Mouse (Mus musculus) kidney, postnatal 36 days (tissue): ENCODE data around the gene Ano2.

Experiments
- DNase-seq, 2 experiments: peaks; one replicate each; pipeline ENCODE4 v3.0.0; 2021 to 2022; ENCODE audit warnings: mixed read lengths in 2 of 2

The Ano2 gene

GRCm38 (mm10) chr6:125747322-125747930 lies 57.2 kb downstream of the Ano2 start:
- DNase-seq, result no peak

- no peak for DNase-seq
These were observed 58.4 kb downstream of the Ano2 start for GRCm38 (mm10) chr6:125748646-125749045.

GRCm38 (mm10) chr6:125762851-125763519 lies 72.8 kb downstream of the Ano2 start:
- DNase-seq, result no peak

GRCm38 (mm10) chr6:125773256-125773655 lies 83.0 kb downstream of the Ano2 start:
- peak; percentile 15 to 46 for DNase-seq

GRCm38 (mm10) chr6:125776291-125776690 lies 86.1 kb downstream of the Ano2 start:
- no peak for DNase-seq

GRCm38 (mm10) chr6:125802954-125803353 lies 112.7 kb downstream of the Ano2 start:
- no peak for DNase-seq

GRCm38 (mm10) chr6:125803364-125804011 lies 113.3 kb downstream of the Ano2 start:
- peak in 1 of 2 experiments; percentile 4 for DNase-seq

GRCm38 (mm10) chr6:125808996-125809649 lies 118.9 kb downstream of the Ano2 start:
- DNase-seq, result no peak

GRCm38 (mm10) chr6:125811395-125811794 lies 121.2 kb downstream of the Ano2 start:
- DNase-seq, result no peak

- DNase-seq, result peak; percentile 34 to 52
These were observed 147.9 kb downstream of the Ano2 start for GRCm38 (mm10) chr6:125838121-125838520.

GRCm38 (mm10) chr6:125841284-125841683 lies 151.1 kb downstream of the Ano2 start:
- DNase-seq, result peak in 1 of 2 experiments; percentile 2

- DNase-seq, result no peak
These were observed 161.0 kb downstream of the Ano2 start for GRCm38 (mm10) chr6:125851196-125851595.

GRCm38 (mm10) chr6:125858294-125858693 lies 168.1 kb downstream of the Ano2 start:
- DNase-seq, result no peak

GRCm38 (mm10) chr6:125868516-125868915 lies 178.3 kb downstream of the Ano2 start:
- DNase-seq, result peak; percentile 29 to 75

GRCm38 (mm10) chr6:125871482-125871881 lies 181.3 kb downstream of the Ano2 start:
- DNase-seq, result no peak

- no peak for DNase-seq
These were observed 184.5 kb downstream of the Ano2 start for GRCm38 (mm10) chr6:125874742-125875141.

GRCm38 (mm10) chr6:125876884-125877283 lies 186.7 kb downstream of the Ano2 start:
- DNase-seq, result no peak

- DNase-seq, result no peak
These were observed 188.5 kb downstream of the Ano2 start for GRCm38 (mm10) chr6:125878671-125879070.

- DNase-seq, result no peak
These were observed 189.1 kb downstream of the Ano2 start for GRCm38 (mm10) chr6:125879306-125879705.

- no peak for DNase-seq
These were observed 198.4 kb downstream of the Ano2 start for GRCm38 (mm10) chr6:125888596-125888995.

GRCm38 (mm10) chr6:125894340-125894739 lies 204.1 kb downstream of the Ano2 start:
- DNase-seq, result no peak

- DNase-seq, result no peak
These were observed 224.2 kb downstream of the Ano2 start for GRCm38 (mm10) chr6:125914446-125914845.

- no peak for DNase-seq
These were observed 232.5 kb downstream of the Ano2 start for GRCm38 (mm10) chr6:125922746-125923145.
